Mouse (Mus musculus): ENCODE results near the gene Gm8229. TPM values are rescaled to one million over a fixed set of nuclear protein-coding genes. Genes with fewer than 3 reads are reported as not detected.
"Not testable (repeated sequence)": the region's sequence is repeated elsewhere in the genome, so short reads cannot be mapped to it uniquely, and the experiment has no call there.

Gene Gm8229
- not detected in 2 replicates for polyA plus RNA-seq (2014; fragmentation: Nextera tagmentation; extraction: Ambion mirVana)

GRCm38 (mm10) chr14:44365057-44365456 is at the start of gene Gm8229:
Gene Gm8229, plus strand, starts transcription at chr14:44365357.
- H3K4me2 ChIP-seq (ENCODE audit: low read depth, low read length); ATAC-seq (ENCODE audit: low read depth); H3K27ac ChIP-seq (replicated peaks; ENCODE audit: low read depth, low read length); H3K36me3 ChIP-seq (ENCODE audit: control insufficient read depth, insufficient read depth, low read length); H3K9ac ChIP-seq (ENCODE audit: low read depth, low read length); H3K9me3 ChIP-seq (ENCODE audit: control insufficient read depth, low read length); DNase-seq (ENCODE audit: low spot score); H3K27me3 ChIP-seq (replicated peaks; ENCODE audit: control insufficient read depth, insufficient read depth, low read length); H3K4me3 ChIP-seq (ENCODE audit: low read depth, low read length); H3K4me1 ChIP-seq (ENCODE audit: control insufficient read depth, insufficient read depth, low read length): not testable (repeated sequence)
- WGBS: 92% methylated on average over 4 of the region's 4 CpGs

- not testable (repeated sequence) for H3K27me3 ChIP-seq (replicated peaks; ENCODE audit: control insufficient read depth, insufficient read depth, low read length); H3K27ac ChIP-seq (replicated peaks; ENCODE audit: low read depth, low read length)
- no CpG with 5 or more reads among the region's 2 CpGs for WGBS
These were observed 26.7 kb upstream of the Gm8229 start, which contains the start of gene Gm5930 for GRCm38 (mm10) chr14:44338484-44338883. Gene Gm5930, minus strand, starts transcription at chr14:44338584.

GRCm38 (mm10) chr14:44361416-44361815 is 3.7 kb upstream of the Gm8229 start:
- H3K36me3 ChIP-seq (ENCODE audit: control insufficient read depth, insufficient read depth, low read length); H3K4me1 ChIP-seq (ENCODE audit: control insufficient read depth, insufficient read depth, low read length); DNase-seq (ENCODE audit: low spot score); H3K4me2 ChIP-seq (ENCODE audit: low read depth, low read length); ATAC-seq (ENCODE audit: low read depth); H3K27me3 ChIP-seq (replicated peaks; ENCODE audit: control insufficient read depth, insufficient read depth, low read length); H3K27ac ChIP-seq (replicated peaks; ENCODE audit: low read depth, low read length); H3K9me3 ChIP-seq (ENCODE audit: control insufficient read depth, low read length); H3K9ac ChIP-seq (ENCODE audit: low read depth, low read length); H3K4me3 ChIP-seq (ENCODE audit: low read depth, low read length): not testable (repeated sequence)
- WGBS: 12% methylated on average over 1 of the region's 2 CpGs

More at GRCm38 (mm10) chr14:44338484-44338883, 26.7 kb upstream of the Gm8229 start, which contains the start of gene Gm5930:
- not testable (repeated sequence) for H3K4me1 ChIP-seq (ENCODE audit: control insufficient read depth, insufficient read depth, low read length); DNase-seq (ENCODE audit: low spot score); ATAC-seq (ENCODE audit: low read depth); H3K9ac ChIP-seq (ENCODE audit: low read depth, low read length); H3K36me3 ChIP-seq (ENCODE audit: control insufficient read depth, insufficient read depth, low read length); H3K4me2 ChIP-seq (ENCODE audit: low read depth, low read length); H3K9me3 ChIP-seq (ENCODE audit: control insufficient read depth, low read length); H3K4me3 ChIP-seq (ENCODE audit: low read depth, low read length)

- H3K4me1 ChIP-seq (ENCODE audit: control insufficient read depth, insufficient read depth, low read length); H3K9ac ChIP-seq (ENCODE audit: low read depth, low read length); H3K4me3 ChIP-seq (ENCODE audit: low read depth, low read length); H3K36me3 ChIP-seq (ENCODE audit: control insufficient read depth, insufficient read depth, low read length); H3K4me2 ChIP-seq (ENCODE audit: low read depth, low read length); H3K9me3 ChIP-seq (ENCODE audit: control insufficient read depth, low read length); ATAC-seq (ENCODE audit: low read depth); DNase-seq (ENCODE audit: low spot score); H3K27me3 ChIP-seq (replicated peaks; ENCODE audit: control insufficient read depth, insufficient read depth, low read length); H3K27ac ChIP-seq (replicated peaks; ENCODE audit: low read depth, low read length): not testable (repeated sequence)
These were observed 2.9 kb upstream of the Gm8229 start for GRCm38 (mm10) chr14:44362301-44362700.

- WGBS: 71% methylated on average over 3 of the region's 4 CpGs
These were observed 19.1 kb downstream of the Gm8229 start for GRCm38 (mm10) chr14:44384233-44384632.

GRCm38 (mm10) chr14:44410588-44410987 is 45.4 kb downstream of the Gm8229 start, which contains the start of gene Gm3371:
Gene Gm3371, minus strand, starts transcription at chr14:44410688.
- H3K4me3 ChIP-seq (ENCODE audit: low read depth, low read length); H3K36me3 ChIP-seq (ENCODE audit: control insufficient read depth, insufficient read depth, low read length); H3K4me1 ChIP-seq (ENCODE audit: control insufficient read depth, insufficient read depth, low read length); H3K4me2 ChIP-seq (ENCODE audit: low read depth, low read length); H3K9ac ChIP-seq (ENCODE audit: low read depth, low read length); H3K27me3 ChIP-seq (replicated peaks; ENCODE audit: control insufficient read depth, insufficient read depth, low read length); ATAC-seq (ENCODE audit: low read depth); H3K27ac ChIP-seq (replicated peaks; ENCODE audit: low read depth, low read length); H3K9me3 ChIP-seq (ENCODE audit: control insufficient read depth, low read length); DNase-seq (ENCODE audit: low spot score): not testable (repeated sequence)
- no CpG with 5 or more reads among the region's 2 CpGs for WGBS

More at GRCm38 (mm10) chr14:44384233-44384632, 19.1 kb downstream of the Gm8229 start:
- not testable (repeated sequence) for DNase-seq (ENCODE audit: low spot score); H3K36me3 ChIP-seq (ENCODE audit: control insufficient read depth, insufficient read depth, low read length); ATAC-seq (ENCODE audit: low read depth); H3K9me3 ChIP-seq (ENCODE audit: control insufficient read depth, low read length); H3K27me3 ChIP-seq (replicated peaks; ENCODE audit: control insufficient read depth, insufficient read depth, low read length); H3K4me1 ChIP-seq (ENCODE audit: control insufficient read depth, insufficient read depth, low read length); H3K27ac ChIP-seq (replicated peaks; ENCODE audit: low read depth, low read length); H3K4me3 ChIP-seq (ENCODE audit: low read depth, low read length); H3K9ac ChIP-seq (ENCODE audit: low read depth, low read length); H3K4me2 ChIP-seq (ENCODE audit: low read depth, low read length)

Other genes starting within 250 kb of the Gm8229 start
- not detected in 2 replicates for gene Gm3327, start 241.5 kb upstream of the Gm8229 start, polyA plus RNA-seq (2014; fragmentation: Nextera tagmentation; extraction: Ambion mirVana)
- not detected in 2 replicates for gene Gm8212, start 167.7 kb upstream of the Gm8229 start, polyA plus RNA-seq (2014; fragmentation: Nextera tagmentation; extraction: Ambion mirVana)
- gene 4930503E14Rik, start 152.1 kb upstream of the Gm8229 start, polyA plus RNA-seq (2014; fragmentation: Nextera tagmentation; extraction: Ambion mirVana): not detected in 2 replicates
- gene Gm8220, start 79.8 kb upstream of the Gm8229 start, polyA plus RNA-seq (2014; fragmentation: Nextera tagmentation; extraction: Ambion mirVana): not detected in 2 replicates
- gene Gm5930, start 26.8 kb upstream of the Gm8229 start, polyA plus RNA-seq (2014; fragmentation: Nextera tagmentation; extraction: Ambion mirVana): not detected in 2 replicates
- gene Gm3371, start 45.3 kb downstream of the Gm8229 start, polyA plus RNA-seq (2014; fragmentation: Nextera tagmentation; extraction: Ambion mirVana): not detected in 2 replicates
- gene Gm8232, start 68.3 kb downstream of the Gm8229 start, polyA plus RNA-seq (2014; fragmentation: Nextera tagmentation; extraction: Ambion mirVana): not detected in 2 replicates
- not detected in 2 replicates for gene BC061237, start 127.1 kb downstream of the Gm8229 start, polyA plus RNA-seq (2014; fragmentation: Nextera tagmentation; extraction: Ambion mirVana)
- gene Gm17093, start 152.9 kb downstream of the Gm8229 start, polyA plus RNA-seq (2014; fragmentation: Nextera tagmentation; extraction: Ambion mirVana): not detected in 2 replicates
- not detected in 2 replicates for gene Gm8247, start 217.8 kb downstream of the Gm8229 start, polyA plus RNA-seq (2014; fragmentation: Nextera tagmentation; extraction: Ambion mirVana)

Measured in embryonic facial prominence, embryonic 14.5 days (tissue).